ENCODE assay signal across 15 mouse cellular contexts in the genomic region with DNA sequence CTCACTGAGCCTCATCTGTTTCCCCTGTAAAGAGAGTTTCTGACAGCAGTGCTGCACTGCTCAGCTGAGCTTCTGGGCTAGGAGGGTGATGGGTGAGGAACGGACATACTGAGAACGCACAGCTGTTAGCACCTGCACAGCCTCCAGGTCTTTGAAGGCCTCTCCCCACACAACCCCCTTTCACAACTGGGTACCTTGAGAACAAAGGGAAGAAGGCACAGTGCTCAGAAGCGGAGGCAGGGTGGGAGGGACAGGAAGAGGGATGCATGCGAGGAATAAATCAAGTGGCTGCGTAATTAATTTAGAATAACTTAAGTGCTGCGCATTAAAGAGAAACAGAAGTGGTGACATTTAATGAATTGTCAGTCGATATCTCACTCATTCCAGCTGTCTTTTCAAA. TPM values are rescaled to one million over a fixed set of nuclear protein-coding genes. Genes with fewer than 3 reads are reported as not detected.
A peak's percentile ranks its signal among the peaks of the same experiment; 100 is the strongest.
DNase-seq lines count a peak whose midpoint lies in the region; ATAC-seq and TF ChIP-seq lines count a peak whose summit lies in the region.
"Had no signal": no experiment of that assay in that cellular context is flagged by ENCODE, and none has a peak within 500 bp of the region (broad histone marks: within the 10 kb centered on the region; RNA-seq: fewer than 3 reads in every experiment).

No protein-coding gene starts in this region.

- no peak for TF ChIP-seq POLR2A in thymus, adult 2 months (IDR thresholded peaks at IDR 0.05; ENCODE audit: control insufficient read depth, extremely low read depth, insufficient read depth, low read length, poor library complexity)

- no peak for ATAC-seq in hindbrain, embryonic 16.5 days
- peak; percentile 40 for ATAC-seq in hindbrain, embryonic 15.5 days (ENCODE audit: low FRiP score, low read depth)
- ATAC-seq: intestine, embryonic 15.5 days had no signal

- H3K27me3 ChIP-seq in hindbrain, embryonic 10.5 days (ENCODE audit: insufficient read depth, poor library complexity, severe bottlenecking): no peaks in the 10 kb centered on the region
- no peaks in the 10 kb centered on the region for H3K27me3 ChIP-seq in hindbrain, embryonic 16.5 days (replicated peaks; ENCODE audit: control insufficient read depth, insufficient read depth, low read length)
- H3K27me3 ChIP-seq in hindbrain, embryonic 15.5 days: no peaks in the 10 kb centered on the region
- no peaks in the 10 kb centered on the region for H3K27me3 ChIP-seq in thymus, adult 2 months (ENCODE audit: control insufficient read depth, insufficient read depth, low read length)
- H3K27me3 ChIP-seq: heart, embryonic 13.5 days; intestine, embryonic 15.5 days; liver, embryonic 15.5 days had no signal

- DNase-seq in hindbrain, embryonic 10.5 days (ENCODE audit: low spot score): no peak
- DNase-seq in T-cell, adult 2 months (ENCODE audit: low spot score): peak; percentile 15
- peak; percentile 81 for DNase-seq in thymus, adult 2 months
- DNase-seq in spleen, postnatal 4 days (ENCODE audit: low spot score in 2 of 2): no peak
- DNase-seq in urinary bladder, postnatal 36 days (ENCODE audit: low spot score in 2 of 2): no peak
- DNase-seq in gastrocnemius, adult 2 months: no peak
- DNase-seq: B cell, adult 2 months; lung, postnatal 4 days had no signal

- WGBS in hindbrain, embryonic 10.5 days: 53% methylated on average over 7 of the region's 7 CpGs
- 45% methylated on average over 7 of the region's 7 CpGs for WGBS in hindbrain, embryonic 16.5 days
- 39% methylated on average over 7 of the region's 7 CpGs for WGBS in hindbrain, embryonic 15.5 days
- 8% methylated on average over 7 of the region's 7 CpGs for whole genome bisulfite sequencing in thymus, adult 2 months

- no peak overlapping the region for H3K9ac ChIP-seq in hindbrain, embryonic 16.5 days (ENCODE audit: low read depth, low read length)
- H3K9ac ChIP-seq in hindbrain, embryonic 15.5 days: no peak overlapping the region
- H3K9ac ChIP-seq: heart, embryonic 13.5 days; intestine, embryonic 15.5 days; liver, embryonic 15.5 days had no signal

- TF ChIP-seq CTCF in thymus, adult 2 months (IDR thresholded peaks at IDR 0.05; ENCODE audit: borderline replicate concordance, control insufficient read depth, extremely low read depth, insufficient read depth, low read length, poor library complexity): no peak
- no peak for TF ChIP-seq CTCF in gastrocnemius, adult 2 months (IDR thresholded peaks at IDR 0.05)

- no peak overlapping the region for H3K4me3 ChIP-seq in hindbrain, embryonic 10.5 days
- H3K4me3 ChIP-seq in hindbrain, embryonic 16.5 days (ENCODE audit: low read length): no peak overlapping the region
- H3K4me3 ChIP-seq in hindbrain, embryonic 15.5 days: no peak overlapping the region
- H3K4me3 ChIP-seq in thymus, adult 2 months (ENCODE audit: control insufficient read depth, insufficient read depth, low read length): no peak overlapping the region
- H3K4me3 ChIP-seq in gastrocnemius, adult 2 months: no peak overlapping the region
- H3K4me3 ChIP-seq: heart, embryonic 13.5 days; intestine, embryonic 15.5 days; limb, embryonic 10.5 days; liver, embryonic 15.5 days; myocyte had no signal

- no peaks in the 10 kb centered on the region for H3K36me3 ChIP-seq in hindbrain, embryonic 10.5 days
- H3K36me3 ChIP-seq in hindbrain, embryonic 16.5 days (ENCODE audit: control insufficient read depth, insufficient read depth, low read length): no peaks in the 10 kb centered on the region
- H3K36me3 ChIP-seq in hindbrain, embryonic 15.5 days: no peaks in the 10 kb centered on the region
- no peaks in the 10 kb centered on the region for H3K36me3 ChIP-seq in thymus, adult 2 months (ENCODE audit: control insufficient read depth, insufficient read depth, low read length)
- H3K36me3 ChIP-seq: heart, embryonic 13.5 days; intestine, embryonic 15.5 days; limb, embryonic 10.5 days; liver, embryonic 15.5 days had no signal

- peaks cover 34% of the 10 kb centered on the region for H3K4me1 ChIP-seq in hindbrain, embryonic 10.5 days (replicated peaks)
- H3K4me1 ChIP-seq in hindbrain, embryonic 16.5 days (ENCODE audit: control insufficient read depth, insufficient read depth, low read depth, low read length): no peaks in the 10 kb centered on the region
- H3K4me1 ChIP-seq in hindbrain, embryonic 15.5 days (replicated peaks): peaks cover 4% of the 10 kb centered on the region; the same call in 1 of the 2 replicates
- peaks cover 46% of the 10 kb centered on the region for H3K4me1 ChIP-seq in thymus, adult 2 months (replicated peaks; ENCODE audit: control insufficient read depth, insufficient read depth, low read length)
- H3K4me1 ChIP-seq: heart, embryonic 13.5 days; intestine, embryonic 15.5 days; liver, embryonic 15.5 days had no signal

- no peaks in the 10 kb centered on the region for H3K9me3 ChIP-seq in hindbrain, embryonic 10.5 days
- no peaks in the 10 kb centered on the region for H3K9me3 ChIP-seq in hindbrain, embryonic 16.5 days (ENCODE audit: control insufficient read depth, low read length)
- no peaks in the 10 kb centered on the region for H3K9me3 ChIP-seq in hindbrain, embryonic 15.5 days
- H3K9me3 ChIP-seq: heart, embryonic 13.5 days; intestine, embryonic 15.5 days; limb, embryonic 10.5 days; liver, embryonic 15.5 days had no signal

- intact Hi-C loops in gastrocnemius, adult 2 months (cut with DNase I): no loop called here

- H3K4me2 ChIP-seq in hindbrain, embryonic 16.5 days (ENCODE audit: low read length): no peak overlapping the region
- H3K4me2 ChIP-seq in hindbrain, embryonic 15.5 days: no peak overlapping the region
- H3K4me2 ChIP-seq: heart, embryonic 13.5 days; intestine, embryonic 15.5 days; liver, embryonic 15.5 days had no signal

- peak overlapping the region; percentile 57 for H3K27ac ChIP-seq in hindbrain, embryonic 10.5 days
- no peak overlapping the region for H3K27ac ChIP-seq in hindbrain, embryonic 16.5 days (ENCODE audit: low read depth, low read length)
- H3K27ac ChIP-seq in hindbrain, embryonic 15.5 days (replicated peaks): no peak overlapping the region
- peak overlapping the region; percentile 88 for H3K27ac ChIP-seq in thymus, adult 2 months (ENCODE audit: control insufficient read depth, insufficient read depth, low read length)
- H3K27ac ChIP-seq in gastrocnemius, adult 2 months: no peak overlapping the region
- H3K27ac ChIP-seq: heart, embryonic 13.5 days; intestine, embryonic 15.5 days; limb, embryonic 10.5 days; liver, embryonic 15.5 days had no signal

RNA-seq across cellular contexts. Expression of gene Atg4a-ps, which starts 4.6 kb away (rescaled TPM):
- 0.07 and 0.17 TPM in 2 replicates for polyA plus RNA-seq in hindbrain, embryonic 10.5 days (2016; fragmentation: Nextera tagmentation; extraction: Ambion mirVana)
- polyA plus RNA-seq in hindbrain, embryonic 16.5 days (2015; fragmentation: Nextera tagmentation; extraction: Ambion mirVana): 0.11 and 0.14 TPM in 2 replicates
- not detected in 2 replicates for polyA plus RNA-seq in hindbrain, embryonic 15.5 days (2015; fragmentation: Nextera tagmentation; extraction: Ambion mirVana)
- polyA plus RNA-seq in thymus, adult 2 months (2012; rRNA removed): not detected in 2 replicates
- total RNA-seq in gastrocnemius, adult 2 months (2021): 1 to 10 TPM in 1 of 2 experiments, under 1 TPM in 1; 0.26 to 4.5 TPM
- polyA plus RNA-seq: intestine, embryonic 15.5 days; limb, embryonic 10.5 days had no signal

Comparison
In these comparisons a context has a peak if more than half of its experiments do, and no peak if none do; other contexts are left out.
1. H3K27ac ChIP-seq: peak in hindbrain, embryonic 10.5 days (single experiment) and thymus, adult 2 months (single experiment); none in hindbrain, embryonic 16.5 days (single experiment), hindbrain, embryonic 15.5 days (single experiment) and gastrocnemius, adult 2 months (single experiment).
2. DNase-seq: peak in T-cell, adult 2 months (single experiment) and thymus, adult 2 months (single experiment); none in hindbrain, embryonic 10.5 days (single experiment), spleen, postnatal 4 days (0 of 2), urinary bladder, postnatal 36 days (0 of 2) and gastrocnemius, adult 2 months (single experiment).